Mouse (Mus musculus) B cell, adult 2 months (primary cell): Measurements from ENCODE around the gene Scn2a.

Experiments used
- DNase-seq, 2 experiments: peaks; one replicate each; pipeline ENCODE4 v3.0.0; 2022

Gene Scn2a

GRCm38 (mm10) chr2:65620556-65621166, at the start of gene Scn2a:
Gene Scn2a, plus strand, starts transcription at chr2:65620771.
- DNase-seq: no peak

GRCm38 (mm10) chr2:65587679-65588078, 32.9 kb upstream of the Scn2a start:
- no peak for DNase-seq

- no peak for DNase-seq
Observed at GRCm38 (mm10) chr2:65607813-65608212, 12.8 kb upstream of the Scn2a start.

GRCm38 (mm10) chr2:65611887-65612286, 8.7 kb upstream of the Scn2a start:
- DNase-seq: no peak

GRCm38 (mm10) chr2:65619781-65620180, 790 bp upstream of the Scn2a start:
- peak in 1 of 2 experiments; percentile 12 for DNase-seq

- no peak for DNase-seq
Observed at GRCm38 (mm10) chr2:65621254-65621653, 683 bp downstream of the Scn2a start.

- no peak for DNase-seq
Observed at GRCm38 (mm10) chr2:65621838-65622237, 1.3 kb downstream of the Scn2a start.

GRCm38 (mm10) chr2:65652636-65653035, 32.1 kb downstream of the Scn2a start:
- no peak for DNase-seq

- DNase-seq: no peak
Observed at GRCm38 (mm10) chr2:65657031-65657430, 36.5 kb downstream of the Scn2a start.

GRCm38 (mm10) chr2:65658430-65658829, 37.9 kb downstream of the Scn2a start:
- no peak for DNase-seq

GRCm38 (mm10) chr2:65663892-65664291, 43.3 kb downstream of the Scn2a start:
- DNase-seq: no peak

- no peak for DNase-seq
Observed at GRCm38 (mm10) chr2:65664481-65664880, 43.9 kb downstream of the Scn2a start.

- DNase-seq: no peak
Observed at GRCm38 (mm10) chr2:65665180-65665579, 44.6 kb downstream of the Scn2a start.

- DNase-seq: no peak
Observed at GRCm38 (mm10) chr2:65667590-65668436, 47.2 kb downstream of the Scn2a start.

- peak; percentile 10 to 12 for DNase-seq
Observed at GRCm38 (mm10) chr2:65668437-65669135, 48.0 kb downstream of the Scn2a start.

- DNase-seq: no peak
Observed at GRCm38 (mm10) chr2:65669561-65669960, 49.0 kb downstream of the Scn2a start.

- DNase-seq: no peak
Observed at GRCm38 (mm10) chr2:65670153-65670817, 49.7 kb downstream of the Scn2a start.

- no peak for DNase-seq
Observed at GRCm38 (mm10) chr2:65679621-65680020, 59.0 kb downstream of the Scn2a start.

GRCm38 (mm10) chr2:65685151-65685550, 64.6 kb downstream of the Scn2a start:
- DNase-seq: no peak

GRCm38 (mm10) chr2:65690456-65691184, 70.0 kb downstream of the Scn2a start:
- DNase-seq: no peak

- DNase-seq: no peak
Observed at GRCm38 (mm10) chr2:65694485-65694884, 73.9 kb downstream of the Scn2a start.

GRCm38 (mm10) chr2:65695061-65695460, 74.5 kb downstream of the Scn2a start:
- no peak for DNase-seq
